Mouse (Mus musculus) monocyte, adult 5-6 weeks (primary cell): ENCODE results near the gene Pof1b. TPM values are rescaled to one million over a fixed set of nuclear protein-coding genes. Genes with fewer than 3 reads are reported as not detected.

ENCODE experiments used
- ATAC-seq: fragments of 153-309, 156-312 bp; replicated peaks from 2 replicates; pipeline ENCODE4 v1.8.0; 2017; ENCODE audit warnings: mild to moderate bottlenecking; ENCODE audit not compliant: low TSS enrichment, insufficient number of reproducible peaks, severe bottlenecking, poor library complexity, low FRiP score
- total RNA-seq: library from RNA; stranded (forward); fragments of 200-1000, 200-491, 200-594 nt; gene quantifications from 3 replicates; pipeline ENCODE4 v1.2.3, GENCODE M21; 2017

Gene Pof1b
- not detected in 3 replicates for total RNA-seq

GRCm38 (mm10) chrX:112698508-112698907 lies at the start of gene Pof1b:
TSS of gene Pof1b (minus strand) at chrX:112698651.
- ATAC-seq, result no peak

- ATAC-seq, result no peak
Observed at GRCm38 (mm10) chrX:112716587-112716986, 18.1 kb upstream of the Pof1b start.

GRCm38 (mm10) chrX:112694392-112694791 lies 4.1 kb downstream of the Pof1b start:
- ATAC-seq, result no peak

GRCm38 (mm10) chrX:112680605-112681004 lies 17.8 kb downstream of the Pof1b start:
- no peak for ATAC-seq

- no peak for ATAC-seq
Observed at GRCm38 (mm10) chrX:112675525-112675924, 22.9 kb downstream of the Pof1b start.

- ATAC-seq, result no peak
Observed at GRCm38 (mm10) chrX:112601306-112602120, 96.9 kb downstream of the Pof1b start.

GRCm38 (mm10) chrX:112600511-112601305 lies 97.7 kb downstream of the Pof1b start, which contains the start of gene Zfp711:
TSS of gene Zfp711 (plus strand) at chrX:112600526.
- no peak for ATAC-seq

Other genes starting within 250 kb of the Pof1b start
- not detected in 3 replicates for gene 2010106E10Rik, start 203.4 kb downstream of the Pof1b start, total RNA-seq
- not detected in 3 replicates for gene Zfp711, start 98.1 kb downstream of the Pof1b start, total RNA-seq